Mouse (Mus musculus) kidney, postnatal 0 days (tissue): ENCODE measurements around the gene Kif3a. TPM values are rescaled to one million over a fixed set of nuclear protein-coding genes. Genes with fewer than 3 reads are reported as not detected.

ENCODE experiments used
- ATAC-seq: fragments of 200-750 bp; cut with Nextera tagmentation; replicated peaks from 2 replicates; pipeline ENCODE4 v1.8.0; 2017; ENCODE audit warnings: low read depth, moderate number of reproducible peaks, moderate TSS enrichment, moderate library complexity; ENCODE audit not compliant: low FRiP score
- DNase-seq: peaks from one replicate; pipeline ENCODE4 v3.0.0-alpha.2; 2016; ENCODE audit warnings: low spot score
- H3K27ac ChIP-seq: fragments of 300-500 bp; sonication (generic); 2 replicates; pipeline ENCODE4 v1.5.1; 2014; ENCODE audit warnings: mild to moderate bottlenecking
- H3K27me3 ChIP-seq: fragments of 300-500 bp; sonication (generic); 2 replicates; pipeline ENCODE4 v1.6.1; 2014; ENCODE audit warnings: low read length, mixed read lengths; ENCODE audit not compliant: insufficient read depth
- H3K36me3 ChIP-seq: fragments of 300-500 bp; sonication (generic); 2 replicates; pipeline ENCODE4 v1.6.1; 2014; ENCODE audit warnings: low read length, mixed read lengths; ENCODE audit not compliant: insufficient read depth
- H3K4me1 ChIP-seq: fragments of 300-500 bp; sonication (generic); replicated peaks from 2 replicates; pipeline ENCODE4 v1.6.1; 2014; ENCODE audit warnings: antibody characterized with exemption, low read length, mixed read lengths; ENCODE audit not compliant: insufficient read depth
- H3K4me2 ChIP-seq: fragments of 300-500 bp; sonication (generic); 2 replicates; pipeline ENCODE4 v1.6.1; 2014; ENCODE audit warnings: mild to moderate bottlenecking, low read length, moderate library complexity, mixed read lengths
- H3K4me3 ChIP-seq: fragments of 300-500 bp; sonication (generic); replicated peaks from 2 replicates; pipeline ENCODE4 v1.5.1; 2014; ENCODE audit warnings: low read depth, low read length
- H3K9ac ChIP-seq: fragments of 300-500 bp; sonication (generic); 2 replicates; pipeline ENCODE4 v1.6.1; 2014; ENCODE audit warnings: low read depth, low read length
- H3K9me3 ChIP-seq: fragments of 300-500 bp; sonication (generic); replicated peaks from 2 replicates; pipeline ENCODE4 v1.6.1; 2016; ENCODE audit warnings: low read length, inconsistent platforms, mixed read lengths
- CTCF ChIP-seq: IDR thresholded peaks from 2 replicates; pipeline ENCODE4 v1.5.1; 2016; ENCODE audit warnings: antibody characterized with exemption, low read depth, mild to moderate bottlenecking, moderate library complexity
- WGBS: fragments of 180-500 bp; shearing (Covaris S2); extraction: QIAGEN DNeasy Blood & Tissue Kit; methylation state at CpG from one replicate; pipeline ENCODE4 v1.1.7; 2014; 5-methylcytosine and 5-hydroxymethylcytosine counted together
- polyA plus RNA-seq: library from polyadenylated mRNA; unstranded; fragments of >200 nt; fragmentation: Nextera tagmentation; extraction: Ambion mirVana; gene quantifications from 2 replicates; pipeline ENCODE4 v1.2.1, GENCODE M21; 2015

Kif3a gene
- 50.6 and 54.6 TPM in 2 replicates for polyA plus RNA-seq

GRCm38 (mm10) chr11:53567224-53568014, at the start of gene Kif3a:
Gene Kif3a, plus strand, starts transcription at chr11:53567379.
- Histone ChIP-seq H3K36me3 (0 out of 2 replicates have a peak, but pooled peaks cover 5% of the 10 kb centered on the region), H3K4me1 (peaks cover 6% of the 10 kb centered on the region; the same call in 1 of the 2 replicates), H3K9me3 (no peaks in the 10 kb centered on the region), H3K27me3 (no peaks in the 10 kb centered on the region), H3K4me3 (peak within 1 kb of the TSS; percentile 90), H3K9ac (peak within 1 kb of the TSS; percentile 76), H3K27ac (peak within 1 kb of the TSS; percentile 38; the same call in 1 of the 2 replicates), H3K4me2 (peak within 1 kb of the TSS; percentile 91)
- DNase-seq (peak; percentile 98), ATAC-seq (peak; percentile 94)
- no peak for TF ChIP-seq CTCF
- under 1% methylated on average over 68 of the region's 69 CpGs for WGBS

DNA sequence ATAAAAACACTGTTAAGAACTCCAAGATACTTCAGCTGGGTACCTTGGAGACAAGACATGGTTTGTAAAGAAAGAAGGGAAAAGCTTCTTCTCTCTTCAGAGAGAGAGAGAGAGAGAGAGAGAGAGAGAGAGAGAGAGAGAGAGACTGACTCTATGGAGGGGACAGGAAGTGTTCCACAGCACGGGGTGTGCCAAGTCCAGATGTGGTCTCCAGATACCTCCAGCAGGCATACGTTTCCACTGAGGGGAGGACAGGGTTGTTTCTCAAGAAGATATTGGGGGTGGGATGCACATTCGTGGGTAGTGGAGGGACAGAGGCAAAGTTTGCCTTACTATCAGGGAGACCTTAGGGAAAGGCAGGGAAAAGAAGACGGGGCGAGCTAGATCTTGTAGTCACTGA, 48.4 kb upstream of the Kif3a start:
- Histone ChIP-seq H3K4me2 (no peak overlapping the region), H3K36me3 (no peaks in the 10 kb centered on the region), H3K27ac (no peak overlapping the region), H3K9me3 (no peaks in the 10 kb centered on the region), H3K4me3 (no peak overlapping the region), H3K27me3 (no peaks in the 10 kb centered on the region), H3K4me1 (peaks cover 6% of the 10 kb centered on the region), H3K9ac (no peak overlapping the region)
- DNase-seq (no peak), ATAC-seq (no peak)
- 54% methylated on average over 5 of the region's 5 CpGs for WGBS
- no peak for TF ChIP-seq CTCF

DNA sequence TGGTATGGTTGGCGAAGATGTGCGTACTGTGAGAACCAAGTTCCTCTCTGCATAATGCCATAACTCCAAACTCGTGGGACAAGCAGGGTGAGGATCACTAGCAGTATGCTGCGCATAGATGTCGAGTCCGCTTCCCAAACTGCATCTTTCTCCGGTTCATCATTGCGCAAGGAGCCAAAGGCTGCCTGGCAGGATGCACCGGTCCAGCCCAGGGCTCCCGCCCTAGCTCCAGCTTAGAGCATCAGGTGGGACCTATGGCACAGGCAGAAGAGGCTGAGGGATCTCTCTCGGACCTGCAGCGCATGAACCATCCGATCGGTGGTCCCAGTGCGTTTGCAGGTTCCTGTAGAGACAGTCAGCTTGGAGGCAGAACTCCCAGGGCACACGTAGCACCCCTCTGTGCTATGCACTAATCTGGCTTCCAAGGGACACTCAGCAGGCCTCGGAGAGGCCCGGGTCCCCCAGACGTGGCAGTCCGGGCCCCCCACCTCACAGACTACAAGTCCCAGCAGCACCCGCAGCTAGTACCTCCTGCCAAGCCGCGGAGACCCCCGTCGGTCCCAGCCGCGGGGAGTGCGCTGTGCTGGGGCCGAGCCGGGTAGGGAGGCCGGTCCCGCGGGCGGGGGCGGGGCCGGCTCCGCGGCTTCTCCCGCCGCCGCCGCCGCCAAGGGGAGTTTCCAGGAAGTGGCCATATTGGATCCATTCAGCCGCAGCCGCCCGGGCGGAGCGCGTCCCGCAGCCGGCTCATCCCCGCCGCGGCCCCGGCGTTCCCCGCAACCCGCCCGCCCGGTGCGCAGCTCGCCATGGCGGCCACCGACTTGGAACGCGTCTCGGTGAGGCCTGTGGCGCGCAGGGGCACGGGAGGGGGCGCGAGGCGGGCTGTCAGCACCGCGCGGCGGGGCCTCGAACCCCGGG, 47.7 kb upstream of the Kif3a start, which contains the start of gene Sept8:
TSS of gene Sept8 (plus strand) at position 51 of the 915 bp plus-strand sequence.
- ATAC-seq (peak; percentile 69), DNase-seq (peak; percentile 69)
- Histone ChIP-seq H3K27me3 (no peaks in the 10 kb centered on the region), H3K36me3 (no peaks in the 10 kb centered on the region), H3K4me1 (peaks cover 6% of the 10 kb centered on the region), H3K27ac (peak within 1 kb of the TSS; percentile 72), H3K9me3 (no peaks in the 10 kb centered on the region), H3K4me2 (peak within 1 kb of the TSS; percentile 71), H3K9ac (peak within 1 kb of the TSS; percentile 82), H3K4me3 (peak within 1 kb of the TSS; percentile 80)
- no peak for TF ChIP-seq CTCF
- 7% methylated on average over 68 of the region's 79 CpGs for WGBS

DNA sequence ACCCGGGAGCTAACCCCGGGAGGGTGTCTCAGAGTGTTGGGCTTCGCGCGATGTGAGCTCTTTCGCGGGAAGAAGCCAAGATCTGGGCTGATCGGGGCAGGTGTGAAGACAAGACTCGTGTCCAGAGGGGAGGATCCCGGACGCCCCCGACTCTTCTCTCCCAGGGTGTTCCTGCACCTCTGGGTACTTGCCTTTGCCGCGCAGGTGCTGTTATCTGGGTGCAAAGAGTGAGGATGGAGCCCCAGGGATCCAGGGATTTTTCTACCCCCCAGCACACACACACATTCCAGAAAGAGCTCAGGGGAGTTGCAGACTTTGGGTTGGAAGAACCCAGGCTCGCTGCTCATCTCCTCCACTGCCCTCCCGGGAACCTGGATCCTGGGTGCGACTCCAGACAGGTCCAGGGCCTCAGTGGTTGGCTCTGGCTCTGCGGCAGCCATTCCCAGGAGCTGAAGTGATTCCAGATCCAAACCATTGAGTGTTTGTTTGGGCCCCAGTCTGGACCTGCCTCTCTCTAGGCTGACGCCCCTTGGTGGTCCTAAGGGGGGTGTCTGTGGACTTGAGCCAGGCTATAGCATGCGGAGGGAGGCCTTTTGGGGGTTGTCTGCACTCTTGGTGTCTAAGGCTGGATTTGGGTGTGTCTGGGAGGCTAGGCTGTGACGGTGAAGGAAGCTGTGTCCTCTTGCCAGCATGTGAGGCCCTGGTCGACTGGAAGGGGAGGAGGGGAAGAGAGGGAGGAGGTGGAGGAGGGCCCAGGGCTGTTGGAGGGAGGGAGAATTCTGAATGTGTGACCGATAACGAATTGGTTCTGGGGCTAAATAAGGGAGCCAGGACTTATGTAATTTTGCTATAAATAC, 46.8 kb upstream of the Kif3a start:
- Histone ChIP-seq H3K9ac (peak overlapping the region; percentile 82), H3K4me2 (peak overlapping the region; percentile 71), H3K27ac (peak overlapping the region; percentile 72), H3K9me3 (no peaks in the 10 kb centered on the region), H3K4me1 (peaks cover 6% of the 10 kb centered on the region), H3K4me3 (peak overlapping the region; percentile 80), H3K27me3 (no peaks in the 10 kb centered on the region), H3K36me3 (no peaks in the 10 kb centered on the region)
- DNase-seq (peak; percentile 73), ATAC-seq (0 out of 2 replicates have a peak, but pooled peaks have one; percentile 31)
- WGBS, result 3% methylated on average over 24 of the region's 24 CpGs
- no peak for TF ChIP-seq CTCF

DNA sequence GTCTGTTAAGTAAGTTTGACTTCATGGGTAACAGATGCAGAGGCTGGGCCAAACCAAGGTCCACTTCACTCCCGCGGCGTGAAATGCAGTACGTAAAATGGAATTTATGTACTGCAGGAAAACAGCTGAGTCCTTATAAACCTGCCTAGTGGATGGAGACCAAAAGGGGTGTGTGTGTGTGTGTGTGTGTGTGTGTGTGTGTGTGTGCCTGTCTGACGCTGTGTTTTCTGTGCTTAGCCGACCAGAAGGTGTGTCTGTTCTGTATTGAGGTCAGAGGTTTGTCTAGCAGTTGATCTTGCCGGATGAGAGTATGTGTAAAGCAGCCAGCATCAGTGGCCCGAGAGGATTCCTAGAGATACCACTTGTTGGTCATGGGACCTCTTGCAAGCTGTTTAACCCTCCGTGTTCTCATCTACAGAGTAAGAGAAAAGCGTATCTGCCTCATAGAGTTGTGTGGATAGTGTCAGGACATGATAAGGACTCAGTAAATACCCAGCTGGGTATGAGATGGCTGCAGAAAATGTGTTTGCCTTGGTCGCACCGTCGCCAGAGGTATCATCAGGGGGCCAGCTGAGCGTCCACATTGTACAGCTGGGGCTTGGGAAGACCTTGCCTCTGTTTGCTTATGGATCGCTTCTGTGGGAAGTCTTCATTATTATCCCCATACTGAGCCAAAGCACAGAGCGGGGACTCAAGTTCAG, 45.9 kb upstream of the Kif3a start:
- no peaks in the 10 kb centered on the region for H3K27me3 ChIP-seq
- no peak overlapping the region for H3K27ac ChIP-seq
- no peaks in the 10 kb centered on the region for H3K9me3 ChIP-seq
- H3K9ac ChIP-seq, result no peak overlapping the region
- peak overlapping the region; percentile 71 for H3K4me2 ChIP-seq
- 51% methylated on average over 16 of the region's 16 CpGs for WGBS
- H3K4me3 ChIP-seq, result peak overlapping the region; percentile 80; the same call in 1 of the 2 replicates
- no peak for TF ChIP-seq CTCF
- ATAC-seq, result no peak
- peak; percentile 31 for DNase-seq
- H3K36me3 ChIP-seq, result no peaks in the 10 kb centered on the region
- H3K4me1 ChIP-seq, result peaks cover 12% of the 10 kb centered on the region
